Mouse (Mus musculus) hindbrain, embryonic 12.5 days (tissue): ENCODE measurements around the gene Sema6d. TPM values are rescaled to one million over a fixed set of nuclear protein-coding genes. Genes with fewer than 3 reads are reported as not detected.

Experiments
- ATAC-seq: fragments of 200-750 bp; cut with Nextera tagmentation; 2 replicates; pipeline ENCODE4 v1.8.0; 2017; ENCODE audit warnings: moderate TSS enrichment; ENCODE audit not compliant: low FRiP score
- H3K27ac ChIP-seq: fragments of 300-500 bp; sonication (generic); 2 replicates; pipeline ENCODE4 v1.5.1; 2016; ENCODE audit warnings: mild to moderate bottlenecking
- H3K27me3 ChIP-seq: fragments of 300-500 bp; sonication (generic); 2 replicates; pipeline ENCODE4 v1.6.1; 2016; ENCODE audit warnings: mild to moderate bottlenecking
- H3K36me3 ChIP-seq: fragments of 300-500 bp; sonication (generic); 2 replicates; pipeline ENCODE4 v1.6.1; 2016; ENCODE audit warnings: mild to moderate bottlenecking
- H3K4me1 ChIP-seq: fragments of 300-500 bp; sonication (generic); 2 replicates; pipeline ENCODE4 v1.6.1; 2016
- H3K4me2 ChIP-seq: fragments of 300-500 bp; sonication (generic); replicated peaks from 2 replicates; pipeline ENCODE4 v1.6.1; 2016; ENCODE audit warnings: mild to moderate bottlenecking
- H3K4me3 ChIP-seq: fragments of 300-500 bp; sonication (generic); 2 replicates; pipeline ENCODE4 v1.5.1; 2016; ENCODE audit warnings: mild to moderate bottlenecking
- H3K9ac ChIP-seq: fragments of 300-500 bp; sonication (generic); 2 replicates; pipeline ENCODE4 v1.6.1; 2016; ENCODE audit warnings: mild to moderate bottlenecking, moderate library complexity
- H3K9me3 ChIP-seq: fragments of 300-500 bp; sonication (generic); replicated peaks from 2 replicates; pipeline ENCODE4 v1.6.1; 2016; ENCODE audit warnings: mild to moderate bottlenecking
- WGBS: fragments of 180-500 bp; shearing (Covaris S2); methylation state at CpG from one replicate; pipeline ENCODE4 v1.1.7; 2016; 5-methylcytosine and 5-hydroxymethylcytosine counted together
- polyA plus RNA-seq: library from polyadenylated mRNA; unstranded; fragments of >200 nt; fragmentation: Nextera tagmentation; extraction: Ambion mirVana; gene quantifications from 2 replicates; pipeline ENCODE4 v1.2.1, GENCODE M21; 2016

The Sema6d gene
- polyA plus RNA-seq, 1 experiment from 2014 or later = 25.5 TPM

DNA sequence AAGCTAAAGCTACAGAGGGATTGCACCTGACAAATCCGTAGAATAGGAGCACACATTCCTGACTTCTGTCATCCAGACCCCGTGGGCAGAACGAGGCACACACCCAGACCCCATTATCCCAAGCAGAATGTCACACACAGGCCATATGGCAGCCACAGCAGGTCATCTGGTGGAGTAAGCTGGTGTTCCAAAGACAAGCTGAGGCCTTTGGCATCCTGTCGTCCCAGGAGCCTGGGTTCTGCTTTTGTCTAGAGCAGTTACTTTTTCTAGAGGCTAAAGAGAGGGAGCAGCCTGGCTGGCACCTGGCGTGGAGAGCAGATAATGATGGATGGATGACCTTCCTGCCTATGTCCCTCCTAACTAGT is 551.4 kb downstream of the Sema6d start:
- no peak overlapping the region for H3K4me3 ChIP-seq
- no peak overlapping the region for H3K9ac ChIP-seq
- 17% methylated on average over 5 of the region's 5 CpGs for WGBS
- H3K27ac ChIP-seq = no peak overlapping the region
- no peaks in the 10 kb centered on the region for H3K9me3 ChIP-seq
- H3K4me2 ChIP-seq = no peak overlapping the region
- H3K4me1 ChIP-seq = peaks cover 18% of the 10 kb centered on the region
- H3K27me3 ChIP-seq = no peaks in the 10 kb centered on the region
- peak; percentile 39; the same call in 1 of the 2 replicates for ATAC-seq
- H3K36me3 ChIP-seq = no peaks in the 10 kb centered on the region

GRCm38 (mm10) chr2:124642131-124642530 is 552.4 kb downstream of the Sema6d start:
- WGBS = 75% methylated on average over 3 of the region's 3 CpGs
- Histone ChIP-seq H3K9me3 (no peaks in the 10 kb centered on the region), H3K9ac (no peak overlapping the region), H3K27ac (no peak overlapping the region), H3K4me1 (peaks cover 16% of the 10 kb centered on the region), H3K36me3 (no peaks in the 10 kb centered on the region), H3K4me2 (no peak overlapping the region), H3K4me3 (no peak overlapping the region), H3K27me3 (no peaks in the 10 kb centered on the region)
- no peak for ATAC-seq

- no peak overlapping the region for H3K9ac ChIP-seq
- 97% methylated on average over 2 of the region's 2 CpGs for WGBS
- H3K27ac ChIP-seq = no peak overlapping the region
- peaks cover under 1% of the 10 kb centered on the region; the same call in 1 of the 2 replicates for H3K36me3 ChIP-seq
- H3K27me3 ChIP-seq = no peaks in the 10 kb centered on the region
- H3K4me1 ChIP-seq = no peaks in the 10 kb centered on the region
- no peak for ATAC-seq
- H3K4me3 ChIP-seq = no peak overlapping the region
- no peak overlapping the region for H3K4me2 ChIP-seq
- H3K9me3 ChIP-seq = no peaks in the 10 kb centered on the region
Observed at GRCm38 (mm10) chr2:124650609-124651008, 560.8 kb downstream of the Sema6d start.

- H3K4me3 ChIP-seq = no peak overlapping the region
- 91% methylated on average over 5 of the region's 5 CpGs for WGBS
- no peaks in the 10 kb centered on the region for H3K27me3 ChIP-seq
- no peak overlapping the region for H3K4me2 ChIP-seq
- H3K4me1 ChIP-seq = no peaks in the 10 kb centered on the region
- no peak overlapping the region for H3K27ac ChIP-seq
- no peak overlapping the region for H3K9ac ChIP-seq
- H3K36me3 ChIP-seq = peaks cover 6% of the 10 kb centered on the region; the same call in 1 of the 2 replicates
- no peak for ATAC-seq
- no peaks in the 10 kb centered on the region for H3K9me3 ChIP-seq
Observed at GRCm38 (mm10) chr2:124651146-124651545, 561.4 kb downstream of the Sema6d start.

- 94% methylated on average over 7 of the region's 7 CpGs for WGBS
- Histone ChIP-seq H3K27me3 (no peaks in the 10 kb centered on the region), H3K9me3 (no peaks in the 10 kb centered on the region), H3K9ac (no peak overlapping the region), H3K27ac (no peak overlapping the region), H3K4me2 (no peak overlapping the region), H3K4me1 (no peaks in the 10 kb centered on the region), H3K4me3 (no peak overlapping the region), H3K36me3 (peaks cover 14% of the 10 kb centered on the region)
- ATAC-seq = no peak
Observed at GRCm38 (mm10) chr2:124653161-124653560, 563.4 kb downstream of the Sema6d start.

DNA sequence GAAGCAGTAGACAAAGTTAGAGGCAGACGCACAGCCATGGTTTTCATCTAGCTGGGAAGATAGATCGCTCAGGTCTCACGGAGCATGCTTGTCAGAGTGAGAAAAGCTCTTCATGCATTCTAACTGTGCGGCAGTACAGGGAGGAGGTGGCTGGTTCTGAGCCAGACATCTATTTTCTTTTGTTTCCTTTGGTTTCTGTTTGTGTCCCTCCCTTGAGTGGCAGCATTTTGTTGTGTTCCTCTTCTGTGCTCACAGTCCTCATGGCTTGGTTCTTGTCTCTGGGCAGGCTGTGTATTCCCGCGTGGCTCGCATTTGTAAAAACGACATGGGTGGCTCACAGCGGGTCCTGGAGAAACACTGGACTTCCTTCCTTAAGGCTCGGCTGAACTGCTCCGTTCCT is 567.6 kb downstream of the Sema6d start:
- no peak overlapping the region for H3K27ac ChIP-seq
- H3K9ac ChIP-seq = no peak overlapping the region
- peaks cover 36% of the 10 kb centered on the region for H3K36me3 ChIP-seq
- no peaks in the 10 kb centered on the region for H3K4me1 ChIP-seq
- H3K27me3 ChIP-seq = no peaks in the 10 kb centered on the region
- H3K4me2 ChIP-seq = no peak overlapping the region
- H3K4me3 ChIP-seq = no peak overlapping the region
- 73% methylated on average over 11 of the region's 11 CpGs for WGBS
- no peak for ATAC-seq
- H3K9me3 ChIP-seq = no peaks in the 10 kb centered on the region

GRCm38 (mm10) chr2:124658374-124658773 is 568.6 kb downstream of the Sema6d start:
- Histone ChIP-seq H3K4me1 (no peaks in the 10 kb centered on the region), H3K27ac (no peak overlapping the region), H3K9ac (no peak overlapping the region), H3K4me2 (no peak overlapping the region), H3K27me3 (no peaks in the 10 kb centered on the region), H3K9me3 (no peaks in the 10 kb centered on the region), H3K36me3 (peaks cover 36% of the 10 kb centered on the region), H3K4me3 (no peak overlapping the region)
- 92% methylated on average over 14 of the region's 14 CpGs for WGBS
- ATAC-seq = no peak

- WGBS = 94% methylated on average over 13 of the region's 13 CpGs
- H3K27me3 ChIP-seq = no peaks in the 10 kb centered on the region
- no peak overlapping the region for H3K9ac ChIP-seq
- peaks cover 43% of the 10 kb centered on the region for H3K36me3 ChIP-seq
- no peak for ATAC-seq
- H3K4me3 ChIP-seq = no peak overlapping the region
- no peaks in the 10 kb centered on the region for H3K9me3 ChIP-seq
- H3K27ac ChIP-seq = no peak overlapping the region
- no peak overlapping the region for H3K4me2 ChIP-seq
- no peaks in the 10 kb centered on the region for H3K4me1 ChIP-seq
Observed at GRCm38 (mm10) chr2:124659601-124660000, 569.8 kb downstream of the Sema6d start.

DNA sequence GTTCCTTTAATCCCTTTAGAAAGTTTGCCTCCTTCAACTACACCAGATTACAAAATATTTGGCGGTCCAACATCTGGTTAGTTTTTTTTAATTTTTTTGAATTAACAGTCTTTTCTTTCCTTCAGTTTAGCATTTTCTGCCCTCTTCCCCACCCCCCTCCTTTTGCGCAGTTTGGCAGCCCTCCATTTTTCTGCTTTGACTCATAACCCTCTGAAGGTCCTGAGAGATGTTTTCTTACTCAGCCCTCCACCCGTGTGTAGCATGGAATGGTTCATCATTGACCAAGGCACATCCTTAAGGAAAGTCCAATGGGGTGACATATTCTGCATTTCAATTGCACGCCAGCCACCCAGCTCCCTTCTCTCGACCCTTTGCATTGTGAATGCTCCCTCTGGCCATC is 570.9 kb downstream of the Sema6d start:
- no peak overlapping the region for H3K9ac ChIP-seq
- H3K4me1 ChIP-seq = no peaks in the 10 kb centered on the region
- ATAC-seq = no peak
- no peaks in the 10 kb centered on the region for H3K27me3 ChIP-seq
- 87% methylated on average over 5 of the region's 5 CpGs for WGBS
- H3K4me2 ChIP-seq = no peak overlapping the region
- no peak overlapping the region for H3K4me3 ChIP-seq
- peaks cover 52% of the 10 kb centered on the region for H3K36me3 ChIP-seq
- no peak overlapping the region for H3K27ac ChIP-seq
- H3K9me3 ChIP-seq = no peaks in the 10 kb centered on the region

- WGBS = 93% methylated on average over 9 of the region's 9 CpGs
- no peak overlapping the region for H3K4me2 ChIP-seq
- no peak for ATAC-seq
- H3K27ac ChIP-seq = no peak overlapping the region
- H3K36me3 ChIP-seq = peaks cover 51% of the 10 kb centered on the region
- H3K9me3 ChIP-seq = no peaks in the 10 kb centered on the region
- H3K4me1 ChIP-seq = no peaks in the 10 kb centered on the region
- H3K27me3 ChIP-seq = no peaks in the 10 kb centered on the region
- no peak overlapping the region for H3K9ac ChIP-seq
- no peak overlapping the region for H3K4me3 ChIP-seq
Observed at GRCm38 (mm10) chr2:124661316-124661715, 571.5 kb downstream of the Sema6d start.

GRCm38 (mm10) chr2:124662257-124662656 is 572.5 kb downstream of the Sema6d start:
- Histone ChIP-seq H3K4me1 (no peaks in the 10 kb centered on the region), H3K36me3 (peaks cover 51% of the 10 kb centered on the region), H3K9ac (no peak overlapping the region), H3K4me2 (no peak overlapping the region), H3K9me3 (no peaks in the 10 kb centered on the region), H3K27ac (no peak overlapping the region), H3K27me3 (no peaks in the 10 kb centered on the region), H3K4me3 (no peak overlapping the region)
- no peak for ATAC-seq
- WGBS = 52% methylated on average over 5 of the region's 5 CpGs

GRCm38 (mm10) chr2:124664191-124664590 is 574.4 kb downstream of the Sema6d start:
- H3K4me1 ChIP-seq = no peaks in the 10 kb centered on the region
- WGBS = 97% methylated on average over 16 of the region's 16 CpGs
- no peak for ATAC-seq
- H3K9ac ChIP-seq = no peak overlapping the region
- H3K4me2 ChIP-seq = no peak overlapping the region
- H3K4me3 ChIP-seq = no peak overlapping the region
- no peaks in the 10 kb centered on the region for H3K9me3 ChIP-seq
- H3K27ac ChIP-seq = no peak overlapping the region
- H3K36me3 ChIP-seq = peaks cover 38% of the 10 kb centered on the region
- H3K27me3 ChIP-seq = no peaks in the 10 kb centered on the region

DNA sequence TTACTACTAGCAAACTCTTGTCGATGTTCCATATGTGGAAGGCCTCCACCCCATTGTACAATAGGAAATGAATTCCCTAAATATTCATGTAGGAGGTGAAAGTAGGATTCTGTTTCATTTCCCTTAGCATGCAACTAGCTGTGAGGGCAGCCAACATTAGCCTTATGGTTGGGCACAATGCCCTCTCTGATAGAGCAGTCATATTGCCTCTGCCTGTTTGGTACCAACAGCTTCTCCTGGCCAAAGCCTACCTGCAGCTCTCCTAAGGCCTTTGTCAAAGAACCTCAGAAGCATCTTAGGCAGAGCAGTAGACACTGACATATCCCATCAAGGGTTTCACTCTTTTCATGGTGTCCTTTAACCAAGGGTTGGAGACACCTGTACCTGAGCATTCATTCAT is 578.7 kb downstream of the Sema6d start:
- Histone ChIP-seq H3K27ac (no peak overlapping the region), H3K4me3 (no peak overlapping the region), H3K9me3 (no peaks in the 10 kb centered on the region), H3K4me2 (no peak overlapping the region), H3K9ac (no peak overlapping the region), H3K36me3 (peaks cover 21% of the 10 kb centered on the region), H3K4me1 (no peaks in the 10 kb centered on the region), H3K27me3 (no peaks in the 10 kb centered on the region)
- 97% methylated on average over 1 of the region's 1 CpGs for WGBS
- ATAC-seq = no peak

GRCm38 (mm10) chr2:124673117-124673516 is 583.3 kb downstream of the Sema6d start:
- no peak for ATAC-seq
- Histone ChIP-seq H3K27me3 (no peaks in the 10 kb centered on the region), H3K4me3 (no peak overlapping the region), H3K27ac (no peak overlapping the region), H3K4me2 (no peak overlapping the region), H3K4me1 (no peaks in the 10 kb centered on the region), H3K9me3 (no peaks in the 10 kb centered on the region), H3K9ac (no peak overlapping the region), H3K36me3 (no peaks in the 10 kb centered on the region)
